Mouse (Mus musculus) lung, embryonic 16.5 days (tissue): Measurements from ENCODE around the gene Gabrg1. TPM values are rescaled to one million over a fixed set of nuclear protein-coding genes. Genes with fewer than 3 reads are reported as not detected.
A peak's percentile ranks its signal among the peaks of the same experiment; 100 is the strongest.

Experiments used
- ATAC-seq: fragments of 200-750 bp; cut with Nextera tagmentation; 2 replicates; pipeline ENCODE4 v1.8.0; 2017; ENCODE audit warnings: low read depth, mild to moderate bottlenecking, moderate library complexity
- H3K27ac ChIP-seq: fragments of 300-500 bp; sonication (generic); 2 replicates; pipeline ENCODE4 v1.5.1; 2014; ENCODE audit warnings: mild to moderate bottlenecking, control low read depth, low read length
- H3K27me3 ChIP-seq: fragments of 300-500 bp; sonication (generic); 2 replicates; pipeline ENCODE4 v1.6.1; 2014; ENCODE audit warnings: low read depth, low read length, mixed read lengths; ENCODE audit not compliant: control insufficient read depth, insufficient read depth
- H3K36me3 ChIP-seq: fragments of 300-500 bp; sonication (generic); 2 replicates; pipeline ENCODE4 v1.6.1; 2014; ENCODE audit warnings: low read length; ENCODE audit not compliant: control insufficient read depth, insufficient read depth
- H3K4me1 ChIP-seq: fragments of 300-500 bp; sonication (generic); replicated peaks from 2 replicates; pipeline ENCODE4 v1.6.1; 2014; ENCODE audit warnings: low read length, mixed read lengths; ENCODE audit not compliant: control insufficient read depth, insufficient read depth
- H3K4me2 ChIP-seq: fragments of 300-500 bp; sonication (generic); 2 replicates; pipeline ENCODE4 v1.6.1; 2014; ENCODE audit warnings: low read depth, low read length, control low read depth
- H3K4me3 ChIP-seq: fragments of 300-500 bp; sonication (generic); 2 replicates; pipeline ENCODE4 v1.5.1; 2014; ENCODE audit warnings: mild to moderate bottlenecking, low read length, control low read depth
- H3K9ac ChIP-seq: fragments of 300-500 bp; sonication (generic); 2 replicates; pipeline ENCODE4 v1.6.1; 2014; ENCODE audit warnings: low read length, control low read depth
- H3K9me3 ChIP-seq: fragments of 300-500 bp; sonication (generic); 2 replicates; pipeline ENCODE4 v1.6.1; 2016; ENCODE audit warnings: low read length; ENCODE audit not compliant: control insufficient read depth
- WGBS: fragments of 180-500 bp; shearing (Covaris S2); extraction: QIAGEN DNeasy Blood & Tissue Kit; methylation state at CpG from one replicate; pipeline ENCODE4 v1.1.7; 2014; 5-methylcytosine and 5-hydroxymethylcytosine counted together
- polyA plus RNA-seq: library from polyadenylated mRNA; unstranded; fragments of >200 nt; fragmentation: Nextera tagmentation; extraction: Ambion mirVana; gene quantifications from 2 replicates; pipeline ENCODE4 v1.2.1, GENCODE M21; 2015

Gabrg1 gene
- not detected in 2 replicates for polyA plus RNA-seq

DNA sequence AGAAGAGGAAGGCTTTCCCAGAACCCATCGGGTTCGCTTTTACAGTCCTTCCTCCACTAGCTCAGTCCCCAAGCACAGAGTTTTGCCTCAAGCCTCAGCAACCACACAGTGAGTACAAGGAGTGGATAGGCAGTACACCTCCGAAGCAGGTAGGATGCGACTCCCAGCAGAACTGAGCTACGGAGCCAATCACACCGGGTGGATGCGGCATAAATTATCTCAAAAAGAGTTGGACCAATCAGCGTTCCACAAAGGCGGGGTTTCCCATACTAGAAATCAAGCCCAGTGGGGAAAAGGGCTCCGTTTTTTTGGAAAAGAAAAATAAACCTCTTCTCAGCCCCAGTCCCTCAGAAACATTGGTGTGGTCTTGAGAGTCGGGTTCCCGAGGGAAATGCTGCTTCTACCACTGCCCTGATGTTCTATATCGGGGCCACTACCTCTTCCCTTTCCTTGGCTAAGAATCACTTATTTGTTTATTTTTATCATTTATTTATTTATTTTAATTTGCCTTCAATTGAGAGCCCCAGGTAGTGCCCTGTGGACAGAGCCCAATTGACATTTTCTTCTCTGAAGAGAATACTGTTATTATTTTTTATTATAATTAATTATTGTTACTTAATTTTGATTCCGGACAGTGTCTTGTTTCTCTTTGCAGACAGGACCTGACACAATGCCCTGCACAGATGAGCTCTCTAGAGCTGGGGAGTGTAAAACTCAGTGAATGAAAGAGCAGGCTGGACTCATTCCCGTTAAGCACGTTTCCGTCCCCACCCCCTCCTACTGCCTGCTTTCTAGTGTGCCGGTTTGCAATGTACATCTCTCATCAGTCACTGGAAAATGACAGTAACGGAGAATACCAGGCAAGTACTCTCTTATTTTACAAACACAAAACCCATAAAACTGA, at the start of gene Gabrg1:
Gabrg1 (minus strand) TSS at position 426 of the 904 bp plus-strand sequence.
- H3K9ac ChIP-seq = no peak within 1 kb of the TSS
- H3K4me3 ChIP-seq = no peak within 1 kb of the TSS
- no peak for ATAC-seq
- H3K9me3 ChIP-seq = no peaks in the 10 kb centered on the region
- 8% methylated on average over 19 of the region's 19 CpGs for WGBS
- H3K27me3 ChIP-seq = no peaks in the 10 kb centered on the region
- H3K36me3 ChIP-seq = no peaks in the 10 kb centered on the region
- H3K27ac ChIP-seq = no peak within 1 kb of the TSS
- no peaks in the 10 kb centered on the region for H3K4me1 ChIP-seq
- peak within 1 kb of the TSS; percentile 21; the same call in 1 of the 2 replicates for H3K4me2 ChIP-seq

DNA sequence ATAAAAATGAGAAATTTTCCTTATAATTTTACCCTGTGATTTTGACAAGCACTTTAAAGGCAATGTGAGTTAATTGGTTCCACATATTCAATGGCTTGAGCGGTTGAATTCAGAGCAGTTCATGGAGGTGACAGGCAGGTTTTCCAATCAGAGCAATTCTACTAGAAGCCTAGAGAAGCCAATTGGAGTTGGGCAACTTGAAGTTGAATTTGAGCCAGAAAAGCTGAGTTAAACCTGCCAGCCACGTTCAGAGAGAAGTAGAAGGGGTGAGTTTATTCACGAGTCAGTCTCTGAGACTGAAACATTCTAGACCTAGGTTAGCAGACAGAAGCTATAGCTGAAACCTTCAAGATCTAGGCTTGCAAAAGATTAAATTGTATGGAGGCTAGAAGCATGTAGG, 41.6 kb upstream of the Gabrg1 start:
- Histone ChIP-seq H3K4me3 (no peak overlapping the region), H3K36me3 (no peaks in the 10 kb centered on the region), H3K27me3 (no peaks in the 10 kb centered on the region), H3K27ac (no peak overlapping the region), H3K9ac (no peak overlapping the region), H3K9me3 (no peaks in the 10 kb centered on the region), H3K4me1 (no peaks in the 10 kb centered on the region), H3K4me2 (no peak overlapping the region)
- WGBS = 72% methylated on average over 3 of the region's 3 CpGs
- no peak for ATAC-seq

DNA sequence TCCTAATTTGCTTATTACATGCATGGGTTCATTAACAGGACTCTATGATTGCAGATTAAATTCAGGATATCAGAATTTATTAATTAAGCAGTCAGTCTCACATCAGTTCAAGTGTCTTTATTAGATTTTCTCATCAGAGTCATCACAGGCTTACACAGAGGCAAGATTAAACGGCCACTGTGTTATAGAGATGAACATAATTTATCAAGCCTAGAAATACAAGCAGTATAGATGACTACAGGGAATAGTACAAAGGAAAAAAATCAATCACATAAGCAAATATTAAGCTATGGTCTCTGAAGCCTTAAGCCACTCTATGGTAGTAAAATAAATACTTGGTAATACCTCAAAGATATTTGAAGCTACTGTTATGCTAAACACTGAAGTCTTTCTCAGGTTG, 27.7 kb upstream of the Gabrg1 start:
- Histone ChIP-seq H3K36me3 (no peaks in the 10 kb centered on the region), H3K4me2 (no peak overlapping the region), H3K4me1 (no peaks in the 10 kb centered on the region), H3K27me3 (no peaks in the 10 kb centered on the region), H3K27ac (no peak overlapping the region), H3K4me3 (no peak overlapping the region), H3K9ac (no peak overlapping the region), H3K9me3 (no peaks in the 10 kb centered on the region)
- 66% methylated on average over 1 of the region's 1 CpGs for WGBS
- no peak for ATAC-seq

DNA sequence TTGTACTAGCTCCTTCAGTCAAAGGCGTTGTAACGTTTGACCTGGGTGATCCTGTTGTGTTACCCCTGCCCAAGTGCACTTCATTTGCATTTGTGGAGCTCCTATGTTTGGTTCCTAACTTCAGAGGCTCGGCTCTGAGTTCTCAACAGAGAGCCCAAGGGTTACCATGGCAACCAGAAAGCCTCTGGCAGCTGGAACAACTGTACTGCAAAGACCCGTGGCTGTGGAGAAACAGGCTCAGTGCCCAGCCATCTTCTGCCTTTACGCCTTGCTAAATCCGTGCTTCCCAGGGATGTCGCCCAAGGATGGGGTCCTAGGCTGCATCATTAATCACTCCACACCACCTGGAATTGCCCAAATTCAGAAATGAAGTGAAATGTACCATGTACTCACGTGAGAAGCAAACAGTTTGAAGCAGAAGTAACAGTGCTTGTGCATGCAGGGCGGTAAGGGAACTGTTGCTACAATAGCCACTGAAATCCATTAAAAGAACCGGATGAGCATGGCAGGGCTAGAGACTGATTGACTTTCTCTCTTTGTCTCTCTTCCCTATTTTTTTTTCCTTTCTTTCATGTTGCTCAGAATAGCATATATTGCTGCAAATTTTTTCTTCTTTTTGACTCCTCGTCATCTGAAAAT, 798 bp upstream of the Gabrg1 start:
- Histone ChIP-seq H3K4me1 (no peaks in the 10 kb centered on the region), H3K9ac (no peak overlapping the region), H3K9me3 (no peaks in the 10 kb centered on the region), H3K36me3 (no peaks in the 10 kb centered on the region), H3K4me2 (peak overlapping the region; percentile 21; the same call in 1 of the 2 replicates), H3K27ac (no peak overlapping the region), H3K27me3 (no peaks in the 10 kb centered on the region), H3K4me3 (no peak overlapping the region)
- ATAC-seq = no peak; the same call in 1 of the 2 replicates
- 14% methylated on average over 11 of the region's 11 CpGs for WGBS

DNA sequence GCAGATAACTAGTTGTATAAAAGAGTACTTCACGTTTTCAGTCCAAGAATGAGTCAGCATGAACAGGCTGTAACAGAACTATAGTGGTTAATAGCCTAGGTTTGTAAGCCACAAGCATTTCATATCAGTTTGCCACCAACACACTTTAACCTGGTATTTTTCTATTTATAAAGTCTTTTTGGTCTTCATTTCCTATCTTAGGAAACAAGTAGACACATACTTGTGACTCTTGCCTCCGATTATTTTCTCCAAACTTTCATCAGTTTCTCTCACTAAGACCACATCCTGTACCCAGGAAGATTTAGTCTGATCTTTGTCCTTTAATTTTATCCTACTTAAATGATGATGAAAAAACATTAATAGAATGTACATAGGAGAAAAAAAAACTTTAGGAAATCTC, 23.7 kb downstream of the Gabrg1 start:
- Histone ChIP-seq H3K27ac (no peak overlapping the region), H3K4me1 (no peaks in the 10 kb centered on the region), H3K36me3 (no peaks in the 10 kb centered on the region), H3K4me3 (no peak overlapping the region), H3K9ac (no peak overlapping the region), H3K9me3 (no peaks in the 10 kb centered on the region), H3K4me2 (no peak overlapping the region), H3K27me3 (no peaks in the 10 kb centered on the region)
- WGBS = 61% methylated on average over 2 of the region's 2 CpGs
- ATAC-seq = no peak

DNA sequence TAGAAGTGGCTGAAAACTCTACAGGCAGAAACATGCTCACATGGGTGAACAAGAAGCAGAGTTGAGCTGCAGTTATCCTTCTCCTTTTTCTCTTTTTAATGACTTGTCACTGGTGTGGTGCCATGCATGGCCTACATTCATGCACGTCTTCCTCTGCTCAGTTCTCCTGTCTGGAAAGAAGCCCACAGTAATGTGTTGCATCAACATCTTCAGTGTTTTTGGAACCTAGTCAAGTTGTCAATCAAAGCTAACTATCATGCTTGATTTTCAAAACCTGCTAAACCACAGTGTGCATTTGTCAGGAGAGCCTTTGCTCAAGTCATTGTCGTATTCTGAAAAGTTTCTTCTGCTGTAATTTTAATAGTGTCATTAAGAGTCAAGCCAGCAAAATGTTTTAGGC, 106.3 kb downstream of the Gabrg1 start:
- WGBS = 84% methylated on average over 2 of the region's 2 CpGs
- H3K36me3 ChIP-seq = no peaks in the 10 kb centered on the region
- no peak overlapping the region for H3K9ac ChIP-seq
- H3K9me3 ChIP-seq = no peaks in the 10 kb centered on the region
- no peaks in the 10 kb centered on the region for H3K4me1 ChIP-seq
- no peak for ATAC-seq
- no peak overlapping the region for H3K4me2 ChIP-seq
- no peaks in the 10 kb centered on the region for H3K27me3 ChIP-seq
- no peak overlapping the region for H3K4me3 ChIP-seq
- no peak overlapping the region for H3K27ac ChIP-seq

DNA sequence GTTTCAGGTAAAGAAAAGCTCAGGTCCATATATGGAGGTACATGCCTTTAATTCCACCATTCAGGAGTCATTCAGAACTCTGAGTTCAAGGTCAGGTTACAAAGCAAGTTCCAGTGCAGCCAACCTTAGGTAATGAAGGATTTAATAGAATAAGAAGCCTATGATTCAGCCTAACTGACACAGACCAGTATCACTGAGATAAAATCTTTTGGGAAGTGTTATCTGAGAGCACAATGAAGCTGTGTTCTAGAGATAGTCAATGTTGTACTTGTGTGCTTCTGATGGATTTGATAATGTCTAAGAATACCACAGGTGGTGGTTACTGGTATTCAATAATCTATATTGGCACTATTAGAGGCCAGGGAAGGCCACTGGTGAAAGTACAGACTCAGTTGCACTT, 138.1 kb downstream of the Gabrg1 start:
- H3K36me3 ChIP-seq = no peaks in the 10 kb centered on the region
- H3K27me3 ChIP-seq = no peaks in the 10 kb centered on the region
- no peak overlapping the region for H3K9ac ChIP-seq
- H3K4me1 ChIP-seq = no peaks in the 10 kb centered on the region
- no peak overlapping the region for H3K4me2 ChIP-seq
- ATAC-seq = no peak
- H3K9me3 ChIP-seq = no peaks in the 10 kb centered on the region
- H3K27ac ChIP-seq = no peak overlapping the region
- H3K4me3 ChIP-seq = no peak overlapping the region
